Mouse (Mus musculus): Measurements from ENCODE around the gene Csf3r. TPM values are rescaled to one million over a fixed set of nuclear protein-coding genes. Genes with fewer than 3 reads are reported as not detected.

Gene Csf3r
- polyA plus RNA-seq, 1 experiment from 2014 or later, result 0.69 TPM

DNA sequence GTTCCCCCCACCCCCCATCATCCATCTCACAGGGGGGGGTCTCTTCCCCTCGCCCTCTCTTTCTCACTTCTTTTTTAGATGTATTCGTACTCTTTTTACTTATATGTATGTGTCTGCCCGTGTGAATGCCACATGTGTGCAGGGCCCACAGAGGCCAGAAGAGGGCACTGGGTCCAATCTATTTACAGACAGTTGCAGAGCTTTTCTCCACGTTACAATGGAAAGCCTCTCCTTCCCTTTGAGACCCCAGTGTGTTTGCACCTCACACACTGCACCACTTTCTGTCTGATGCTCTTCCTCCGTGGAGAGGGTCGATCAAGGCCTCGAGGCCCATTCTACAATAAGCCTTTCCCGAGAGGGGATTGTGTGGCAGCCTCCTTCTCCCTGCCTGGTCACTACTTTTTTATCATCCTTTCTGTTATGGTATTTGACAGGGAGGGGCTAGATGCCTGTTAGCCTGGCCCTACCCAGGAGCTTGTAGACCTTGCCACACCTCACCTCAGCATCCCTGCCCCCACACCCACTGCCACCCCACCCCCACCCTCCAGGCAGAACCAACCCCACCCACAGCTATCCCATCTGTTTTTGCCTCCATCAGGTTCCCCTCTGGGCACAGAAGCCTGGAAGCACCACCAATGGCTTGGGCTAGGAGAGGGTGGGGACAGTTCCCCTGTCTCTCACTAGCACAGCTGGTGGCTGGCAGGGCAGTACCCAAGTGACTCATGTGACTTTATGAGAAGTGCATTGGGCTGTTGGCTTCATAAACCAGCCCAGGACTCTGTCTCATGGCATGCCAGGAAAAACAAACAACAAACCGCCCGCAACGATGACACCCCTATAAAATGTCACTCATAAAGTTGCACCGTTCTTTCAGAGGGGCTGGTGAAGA, 22.8 kb upstream of the Csf3r start:
- Histone ChIP-seq H3K27ac (no peak overlapping the region), H3K9ac (no peak overlapping the region), H3K4me1 (no peaks in the 10 kb centered on the region), H3K36me3 (no peaks in the 10 kb centered on the region), H3K9me3 (peaks cover 6% of the 10 kb centered on the region; the same call in 1 of the 2 replicates), H3K27me3 (no peaks in the 10 kb centered on the region), H3K4me3 (no peak overlapping the region), H3K4me2 (replicated peaks) (no peak overlapping the region)
- no peak for ATAC-seq (ENCODE audit: insufficient number of reproducible peaks, insufficient read depth, low FRiP score, low TSS enrichment)
- 83% methylated on average over 12 of the region's 12 CpGs for WGBS

DNA sequence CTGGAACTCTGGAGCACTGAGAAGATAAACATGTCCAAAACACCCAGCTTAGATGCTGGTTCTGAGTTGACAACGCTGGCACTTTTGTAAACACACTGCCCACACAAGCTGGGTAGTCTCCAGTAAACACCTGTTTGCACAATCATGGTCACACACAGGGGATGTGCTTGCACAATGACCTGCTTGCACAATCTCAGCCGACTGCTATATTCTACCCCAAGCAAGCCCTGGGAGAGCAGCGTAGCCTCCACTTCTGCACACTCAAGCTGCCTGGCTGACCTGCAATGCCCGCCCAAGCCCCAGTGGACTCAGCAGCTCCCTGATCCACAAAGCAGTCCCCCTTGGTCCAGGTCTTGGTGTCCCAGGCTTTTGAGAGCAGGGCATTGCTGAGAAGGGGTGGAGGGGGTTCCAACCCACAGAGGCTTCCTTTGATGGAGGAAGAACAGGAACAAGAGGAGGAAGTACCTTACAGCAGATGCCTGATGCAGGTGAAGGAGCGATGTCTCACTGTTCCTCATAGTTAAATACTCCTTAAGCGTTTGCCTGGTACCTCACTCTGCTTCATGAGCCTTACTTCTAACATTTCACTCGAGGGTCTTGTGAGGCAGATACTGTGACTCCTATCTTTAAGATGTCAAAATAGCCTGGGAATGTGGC, 6.5 kb upstream of the Csf3r start:
- no peak overlapping the region for H3K4me2 ChIP-seq (replicated peaks)
- H3K27ac ChIP-seq, result no peak overlapping the region
- H3K4me3 ChIP-seq, result no peak overlapping the region
- H3K9ac ChIP-seq, result no peak overlapping the region
- ATAC-seq (ENCODE audit: insufficient number of reproducible peaks, insufficient read depth, low FRiP score, low TSS enrichment), result no peak
- H3K9me3 ChIP-seq, result no peaks in the 10 kb centered on the region
- H3K27me3 ChIP-seq, result no peaks in the 10 kb centered on the region
- WGBS, result 83% methylated on average over 7 of the region's 7 CpGs
- no peaks in the 10 kb centered on the region for H3K36me3 ChIP-seq
- no peaks in the 10 kb centered on the region for H3K4me1 ChIP-seq

DNA sequence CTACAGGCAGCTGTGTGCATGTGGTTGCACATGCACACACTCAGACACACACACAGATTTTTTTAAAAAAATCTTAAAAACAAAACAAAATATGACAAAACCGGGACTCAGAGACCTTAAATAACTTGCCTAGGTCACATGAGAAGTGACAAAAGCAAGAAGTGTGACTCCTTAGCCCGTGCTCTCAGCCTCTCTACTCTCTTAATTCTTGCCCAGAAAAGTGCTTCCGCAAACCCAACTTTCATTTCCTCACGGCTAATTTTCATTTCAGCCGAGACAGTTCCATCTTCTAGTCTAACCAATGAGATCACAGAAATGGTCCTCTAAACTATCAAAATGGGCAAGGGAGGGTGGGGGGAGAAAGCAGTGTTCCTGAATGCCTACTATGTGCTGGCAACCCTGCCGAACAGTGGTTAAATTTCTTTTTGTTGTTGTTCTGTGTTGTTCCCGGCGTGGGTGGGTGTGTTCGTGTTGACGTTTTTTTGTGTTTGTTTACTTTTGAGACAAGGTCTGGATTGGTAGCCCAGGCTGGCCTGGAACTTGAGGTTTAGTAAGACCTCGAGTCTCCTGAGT, 5.3 kb upstream of the Csf3r start:
- H3K27ac ChIP-seq, result no peak overlapping the region
- no peaks in the 10 kb centered on the region for H3K36me3 ChIP-seq
- ATAC-seq (ENCODE audit: insufficient number of reproducible peaks, insufficient read depth, low FRiP score, low TSS enrichment), result no peak
- H3K9me3 ChIP-seq, result no peaks in the 10 kb centered on the region
- no peaks in the 10 kb centered on the region for H3K4me1 ChIP-seq
- H3K9ac ChIP-seq, result no peak overlapping the region
- H3K4me2 ChIP-seq (replicated peaks), result no peak overlapping the region
- WGBS, result 78% methylated on average over 11 of the region's 11 CpGs
- H3K27me3 ChIP-seq, result no peaks in the 10 kb centered on the region
- H3K4me3 ChIP-seq, result no peak overlapping the region

DNA sequence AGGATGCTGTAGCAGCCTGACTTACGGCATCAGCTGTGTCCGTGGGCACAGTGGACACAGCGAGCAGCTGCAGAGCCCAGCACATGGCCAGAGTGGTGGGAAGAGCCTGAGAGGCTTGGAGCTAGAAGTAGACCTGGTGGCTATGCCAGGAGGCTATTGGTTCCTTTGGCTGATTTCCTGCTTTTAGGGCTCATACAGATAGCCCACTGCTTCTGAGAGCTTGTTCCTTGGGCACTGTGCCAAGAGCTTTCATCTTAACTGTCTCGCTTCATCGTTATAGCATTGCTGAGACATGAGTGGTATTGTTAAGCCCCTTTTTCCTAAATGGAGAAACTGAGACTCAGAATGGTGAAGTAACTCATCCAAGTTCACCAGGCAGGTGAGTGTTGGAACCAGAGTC, 1.5 kb downstream of the Csf3r start:
- no peaks in the 10 kb centered on the region for H3K36me3 ChIP-seq
- no peaks in the 10 kb centered on the region for H3K27me3 ChIP-seq
- no peak overlapping the region for H3K9ac ChIP-seq
- no peak overlapping the region for H3K27ac ChIP-seq
- WGBS, result 86% methylated on average over 5 of the region's 5 CpGs
- no peaks in the 10 kb centered on the region for H3K4me1 ChIP-seq
- ATAC-seq (ENCODE audit: insufficient number of reproducible peaks, insufficient read depth, low FRiP score, low TSS enrichment), result no peak
- no peaks in the 10 kb centered on the region for H3K9me3 ChIP-seq
- no peak overlapping the region for H3K4me3 ChIP-seq
- H3K4me2 ChIP-seq (replicated peaks), result no peak overlapping the region

DNA sequence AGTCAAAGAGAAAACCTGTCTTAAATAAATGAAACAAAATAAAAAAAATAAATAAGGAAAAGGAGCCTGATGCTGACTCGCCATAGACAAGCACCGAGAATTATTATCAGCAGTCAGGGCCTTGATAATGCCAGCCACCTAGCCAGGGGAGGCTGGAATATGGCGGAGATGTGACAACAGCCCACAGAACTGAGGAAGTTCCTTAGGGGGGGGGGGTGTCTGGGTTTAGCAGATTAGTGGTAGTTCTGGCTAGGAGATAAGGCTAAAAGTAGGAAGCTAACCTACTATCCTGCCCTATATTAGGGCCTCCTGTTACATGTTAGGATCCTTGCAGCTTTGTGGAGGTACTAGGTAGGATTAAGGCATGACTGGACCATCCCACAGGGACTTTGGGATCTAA, 3.6 kb downstream of the Csf3r start:
- H3K4me2 ChIP-seq (replicated peaks), result no peak overlapping the region
- H3K4me3 ChIP-seq, result no peak overlapping the region
- ATAC-seq (ENCODE audit: insufficient number of reproducible peaks, insufficient read depth, low FRiP score, low TSS enrichment), result no peak
- H3K9ac ChIP-seq, result no peak overlapping the region
- H3K4me1 ChIP-seq, result no peaks in the 10 kb centered on the region
- WGBS, result 88% methylated on average over 3 of the region's 3 CpGs
- no peaks in the 10 kb centered on the region for H3K9me3 ChIP-seq
- no peak overlapping the region for H3K27ac ChIP-seq
- no peaks in the 10 kb centered on the region for H3K36me3 ChIP-seq
- H3K27me3 ChIP-seq, result no peaks in the 10 kb centered on the region

DNA sequence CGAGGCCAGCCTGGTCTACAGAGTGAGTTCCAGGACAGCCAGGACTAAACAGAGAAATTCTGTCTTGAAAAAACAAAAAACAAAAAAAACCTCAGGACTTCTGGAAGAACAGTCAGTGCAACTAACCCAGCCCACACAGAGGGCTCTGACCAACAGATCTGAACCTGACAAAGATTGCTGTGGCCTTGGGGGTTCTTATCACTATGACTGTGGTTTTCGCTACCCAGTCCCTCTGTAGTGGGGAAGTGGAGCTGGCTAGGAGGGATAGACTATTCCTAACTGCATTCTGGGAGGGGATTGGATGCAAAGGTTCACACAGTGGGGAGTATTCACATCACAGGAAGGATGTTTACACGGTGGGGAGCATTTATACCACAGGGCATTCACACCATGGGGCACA, 4.7 kb downstream of the Csf3r start:
- no peak for ATAC-seq (ENCODE audit: insufficient number of reproducible peaks, insufficient read depth, low FRiP score, low TSS enrichment)
- no peak overlapping the region for H3K4me2 ChIP-seq (replicated peaks)
- 68% methylated on average over 3 of the region's 3 CpGs for WGBS

DNA sequence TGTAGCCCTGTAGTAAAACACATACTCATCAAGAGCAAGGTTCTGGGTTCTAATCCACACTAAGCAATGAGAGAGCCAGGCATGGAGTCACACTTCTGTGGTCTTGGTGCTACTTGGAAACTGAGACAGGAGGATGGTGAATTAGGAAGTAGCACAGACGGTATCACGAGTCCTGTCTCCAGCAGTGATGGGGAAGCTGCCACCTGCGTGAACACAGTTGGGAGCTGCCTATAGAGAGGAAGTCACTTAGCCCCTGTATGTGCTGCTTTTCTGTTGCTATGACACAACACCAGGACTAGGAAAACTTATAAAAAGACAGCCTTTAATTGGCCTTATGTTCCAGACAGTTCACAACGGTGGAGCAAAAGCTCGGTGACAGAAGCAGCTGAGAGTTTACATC, 6.4 kb downstream of the Csf3r start:
- no peaks in the 10 kb centered on the region for H3K9me3 ChIP-seq
- H3K4me2 ChIP-seq (replicated peaks), result no peak overlapping the region
- no peaks in the 10 kb centered on the region for H3K27me3 ChIP-seq
- no peak for ATAC-seq (ENCODE audit: insufficient number of reproducible peaks, insufficient read depth, low FRiP score, low TSS enrichment)
- H3K9ac ChIP-seq, result no peak overlapping the region
- H3K4me3 ChIP-seq, result no peak overlapping the region
- WGBS, result 80% methylated on average over 5 of the region's 5 CpGs
- no peak overlapping the region for H3K27ac ChIP-seq
- H3K4me1 ChIP-seq, result no peaks in the 10 kb centered on the region
- H3K36me3 ChIP-seq, result no peaks in the 10 kb centered on the region

More for the DNA sequence above, 4.7 kb downstream of the Csf3r start:
- Histone ChIP-seq H3K9ac (no peak overlapping the region), H3K4me1 (no peaks in the 10 kb centered on the region), H3K27me3 (no peaks in the 10 kb centered on the region), H3K9me3 (no peaks in the 10 kb centered on the region), H3K27ac (no peak overlapping the region), H3K4me3 (no peak overlapping the region), H3K36me3 (no peaks in the 10 kb centered on the region)

DNA sequence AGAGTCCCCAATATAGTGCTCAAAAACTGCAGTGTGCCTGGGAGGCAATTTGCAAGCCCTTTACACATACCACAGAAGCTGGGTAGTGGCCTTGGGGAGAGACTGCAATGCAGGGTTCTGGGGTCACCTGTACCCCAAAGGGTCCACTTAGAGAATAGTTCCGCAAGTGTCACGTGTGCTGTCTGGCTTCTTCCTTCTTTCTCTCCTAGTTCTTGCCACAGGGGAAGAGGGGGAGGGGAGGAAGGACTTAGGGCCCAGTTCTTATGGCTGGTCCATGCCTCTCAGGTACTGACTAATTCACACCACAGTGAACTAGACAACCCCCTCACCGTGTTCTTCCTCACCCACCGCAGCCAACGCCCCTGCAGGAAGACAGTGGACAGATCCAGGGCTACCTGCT, 11.1 kb downstream of the Csf3r start:
- H3K9ac ChIP-seq, result no peak overlapping the region
- no peaks in the 10 kb centered on the region for H3K27me3 ChIP-seq
- no peak for ATAC-seq (ENCODE audit: insufficient number of reproducible peaks, insufficient read depth, low FRiP score, low TSS enrichment)
- no peak overlapping the region for H3K4me2 ChIP-seq (replicated peaks)
- no peaks in the 10 kb centered on the region for H3K9me3 ChIP-seq
- WGBS, result 78% methylated on average over 5 of the region's 5 CpGs
- H3K27ac ChIP-seq, result no peak overlapping the region
- no peak overlapping the region for H3K4me3 ChIP-seq
- no peaks in the 10 kb centered on the region for H3K36me3 ChIP-seq
- H3K4me1 ChIP-seq, result no peaks in the 10 kb centered on the region

DNA sequence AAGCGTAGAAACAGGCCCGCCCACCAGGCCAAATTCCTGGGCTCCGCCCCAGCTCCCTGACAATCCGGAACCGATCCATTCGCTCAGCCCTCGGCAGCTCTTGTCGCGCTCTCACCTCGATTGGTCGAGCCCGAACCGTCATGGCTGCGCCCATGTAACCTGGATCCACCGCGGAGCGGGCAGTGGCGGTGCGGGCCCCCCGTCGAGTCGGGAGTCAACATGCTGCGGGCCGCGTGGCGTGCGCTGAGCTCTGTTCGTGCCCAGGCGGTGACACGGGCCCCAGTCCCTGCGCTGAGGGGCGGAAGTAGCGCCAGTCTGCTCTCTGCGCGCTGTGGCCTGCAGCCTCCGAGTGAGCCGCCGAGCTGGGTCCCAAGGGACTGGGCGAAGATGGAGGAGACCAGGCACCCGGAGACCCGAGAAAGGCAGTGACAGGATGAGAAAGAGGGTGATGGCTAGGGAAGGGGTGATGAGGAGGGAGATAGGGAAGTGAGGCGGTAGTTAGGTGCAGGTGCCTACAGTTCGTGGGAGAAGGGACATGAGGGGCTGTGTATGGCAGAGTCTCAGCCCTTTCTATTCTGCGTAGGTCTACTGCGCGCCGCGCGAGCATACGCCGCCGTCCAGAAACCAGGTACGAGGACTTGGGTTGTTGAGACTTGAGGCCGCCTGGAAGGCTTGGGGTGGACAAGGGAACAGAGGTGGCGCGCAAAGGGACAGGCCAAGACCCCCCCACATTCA, 22.7 kb downstream of the Csf3r start, which contains the start of gene Mrps15:
Gene Mrps15 (plus strand): TSS at position 75 of the 735 bp plus-strand sequence.
- H3K9me3 ChIP-seq, result no peaks in the 10 kb centered on the region

DNA sequence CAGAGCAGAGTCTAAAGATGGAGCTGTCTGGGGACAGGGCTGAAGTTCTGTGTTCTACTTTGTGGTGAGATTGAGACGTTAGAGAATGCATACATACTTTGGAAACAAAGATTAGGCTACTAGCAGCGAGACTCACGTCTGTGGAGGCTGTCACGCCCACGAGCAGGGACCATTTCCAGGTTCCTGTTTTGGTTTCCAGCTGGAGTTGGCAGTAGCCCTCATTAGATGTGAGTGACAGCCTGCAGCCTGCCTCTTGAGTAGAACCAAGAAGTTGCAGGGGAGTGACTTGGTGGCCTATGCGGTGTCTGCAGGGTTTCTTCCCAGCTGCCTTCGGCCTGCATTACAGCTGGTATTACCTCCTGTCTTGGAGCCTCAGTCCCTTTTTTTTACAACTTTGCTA, 27.3 kb downstream of the Csf3r start:
- no peak for ATAC-seq (ENCODE audit: insufficient number of reproducible peaks, insufficient read depth, low FRiP score, low TSS enrichment)
- Histone ChIP-seq H3K27ac (no peak overlapping the region), H3K9me3 (no peaks in the 10 kb centered on the region), H3K4me2 (replicated peaks) (no peak overlapping the region), H3K4me3 (no peak overlapping the region), H3K27me3 (no peaks in the 10 kb centered on the region), H3K9ac (no peak overlapping the region), H3K4me1 (peaks cover 7% of the 10 kb centered on the region), H3K36me3 (peaks cover 49% of the 10 kb centered on the region)
- WGBS, result 85% methylated on average over 7 of the region's 7 CpGs

More for the DNA sequence above, 22.7 kb downstream of the Csf3r start, which contains the start of gene Mrps15:
- H3K27me3 ChIP-seq, result no peaks in the 10 kb centered on the region
- under 1% methylated on average over 56 of the region's 56 CpGs for WGBS
- H3K4me3 ChIP-seq, result peak within 1 kb of the TSS; percentile 98
- H3K9ac ChIP-seq, result peak within 1 kb of the TSS; percentile 82
- H3K27ac ChIP-seq, result peak within 1 kb of the TSS; percentile 64
- peak; percentile 95 for ATAC-seq (ENCODE audit: insufficient number of reproducible peaks, insufficient read depth, low FRiP score, low TSS enrichment)
- H3K4me1 ChIP-seq, result peaks cover 7% of the 10 kb centered on the region
- peaks cover 22% of the 10 kb centered on the region for H3K36me3 ChIP-seq
- H3K4me2 ChIP-seq (replicated peaks), result peak within 1 kb of the TSS; percentile 62

Data from embryonic facial prominence, embryonic 12.5 days (tissue).